Mouse (Mus musculus) R1 (cell line): Measurements from ENCODE around the gene Sall4.

Source experiments
- DNase-seq: peaks from one replicate; pipeline ENCODE4 v3.0.0-alpha.2; 2018; ENCODE audit warnings: low read depth, low spot score

Gene Sall4

GRCm38 (mm10) chr2:168767582-168767981, at the start of gene Sall4:
Sall4 (minus strand) TSS chr2:168767943.
- DNase-seq: no peak

- no peak for DNase-seq
These were observed 45.5 kb upstream of the Sall4 start for GRCm38 (mm10) chr2:168813243-168813642.

- DNase-seq: no peak
These were observed 42.2 kb upstream of the Sall4 start for GRCm38 (mm10) chr2:168809895-168810294.

GRCm38 (mm10) chr2:168807681-168808080, 39.9 kb upstream of the Sall4 start:
- DNase-seq: no peak

- no peak for DNase-seq
These were observed 36.1 kb upstream of the Sall4 start for GRCm38 (mm10) chr2:168803849-168804248.

GRCm38 (mm10) chr2:168799326-168799725, 31.6 kb upstream of the Sall4 start:
- DNase-seq: no peak

GRCm38 (mm10) chr2:168798921-168799320, 31.2 kb upstream of the Sall4 start:
- peak; percentile 61 for DNase-seq

GRCm38 (mm10) chr2:168791115-168791802, 23.5 kb upstream of the Sall4 start:
- peak; percentile 93 for DNase-seq

- peak; percentile 77 for DNase-seq
These were observed 18.4 kb upstream of the Sall4 start for GRCm38 (mm10) chr2:168786174-168786573.

GRCm38 (mm10) chr2:168780596-168780995, 12.9 kb upstream of the Sall4 start:
- DNase-seq: peak; percentile 60

- peak; percentile 49 for DNase-seq
These were observed 12.3 kb upstream of the Sall4 start for GRCm38 (mm10) chr2:168780024-168780423.

- peak; percentile 79 for DNase-seq
These were observed 9.7 kb upstream of the Sall4 start for GRCm38 (mm10) chr2:168777481-168777880.

- no peak for DNase-seq
These were observed 8.5 kb upstream of the Sall4 start for GRCm38 (mm10) chr2:168776238-168776637.

- DNase-seq: peak; percentile 77
These were observed 1.5 kb upstream of the Sall4 start for GRCm38 (mm10) chr2:168769259-168769658.

- DNase-seq: peak; percentile 99
These were observed 993 bp downstream of the Sall4 start for GRCm38 (mm10) chr2:168766538-168767361.

GRCm38 (mm10) chr2:168765696-168766537, 1.8 kb downstream of the Sall4 start:
- no peak for DNase-seq

- DNase-seq: peak; percentile 95
These were observed 2.6 kb downstream of the Sall4 start for GRCm38 (mm10) chr2:168765065-168765681.

- peak; percentile 94 for DNase-seq
These were observed 3.3 kb downstream of the Sall4 start for GRCm38 (mm10) chr2:168764460-168764867.

- no peak for DNase-seq
These were observed 4.0 kb downstream of the Sall4 start for GRCm38 (mm10) chr2:168763785-168764184.

- peak; percentile 96 for DNase-seq
These were observed 5.3 kb downstream of the Sall4 start for GRCm38 (mm10) chr2:168762411-168762815.

- peak; percentile 80 for DNase-seq
These were observed 5.8 kb downstream of the Sall4 start for GRCm38 (mm10) chr2:168761954-168762353.
